8 mouse cellular contexts compared by ENCODE assay signal in the genomic region with DNA sequence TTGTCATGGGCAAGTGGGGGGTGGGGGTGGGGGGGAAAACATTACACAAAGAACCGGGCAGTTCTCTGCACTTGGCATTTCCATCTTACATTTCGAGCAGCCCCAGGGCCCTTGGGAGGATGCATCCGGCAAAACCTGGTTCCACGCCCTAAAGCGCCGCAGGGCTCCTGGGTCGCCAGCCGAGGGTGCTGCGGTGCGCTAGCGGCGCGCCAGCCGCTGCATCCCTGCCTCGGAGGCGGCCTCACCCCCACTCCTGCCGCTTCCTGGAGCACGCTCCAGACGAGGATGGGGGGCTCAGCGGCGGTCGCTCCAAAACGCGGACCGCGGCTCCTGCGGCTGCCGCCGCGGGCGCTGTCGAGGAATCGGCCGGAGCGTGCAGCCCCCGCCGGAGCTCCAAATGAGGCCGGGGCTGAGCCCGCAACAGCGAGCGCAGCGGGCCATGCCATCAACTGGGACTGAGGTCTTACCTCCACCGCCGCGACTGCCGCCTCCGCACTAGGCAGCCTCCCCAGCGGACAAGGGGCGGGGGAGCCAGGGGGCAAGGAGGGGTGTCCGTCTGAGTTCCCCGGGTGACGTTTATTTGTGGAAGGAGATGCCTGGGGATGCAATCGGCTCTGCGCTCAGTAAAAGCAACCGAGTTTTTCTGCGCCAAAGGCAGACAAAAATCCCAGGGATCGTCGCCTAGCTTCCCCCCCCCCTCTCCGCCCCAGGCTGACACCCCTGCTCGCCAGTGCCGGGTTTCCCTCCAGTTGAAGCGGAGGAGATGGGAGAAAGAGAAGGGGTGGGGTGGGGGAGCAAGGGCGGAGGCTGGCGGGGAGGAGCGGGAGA. TPM values are rescaled to one million over a fixed set of nuclear protein-coding genes. Genes with fewer than 3 reads are reported as not detected.
DNase-seq lines count a peak whose midpoint lies in the region; ATAC-seq and TF ChIP-seq lines count a peak whose summit lies in the region.

No protein-coding gene starts in this region.

- no peaks in the 10 kb centered on the region for H3K9me3 ChIP-seq in embryonic facial prominence, embryonic 14.5 days (ENCODE audit: control insufficient read depth, low read length)
- H3K9me3 ChIP-seq in heart, embryonic 13.5 days: no peaks in the 10 kb centered on the region
- no peaks in the 10 kb centered on the region for H3K9me3 ChIP-seq in kidney, postnatal 0 days (replicated peaks; ENCODE audit: low read length)
- no peaks in the 10 kb centered on the region for H3K9me3 ChIP-seq in liver, postnatal 0 days (ENCODE audit: low read length)

- H3K4me2 ChIP-seq in embryonic facial prominence, embryonic 14.5 days (ENCODE audit: low read depth, low read length): peak overlapping the region; percentile 99
- H3K4me2 ChIP-seq in heart, embryonic 13.5 days: peak overlapping the region; percentile 98
- peak overlapping the region; percentile 96 for H3K4me2 ChIP-seq in kidney, postnatal 0 days (ENCODE audit: low read length)
- H3K4me2 ChIP-seq in liver, postnatal 0 days (ENCODE audit: low read depth, low read length): peak overlapping the region; percentile 92

- no peak for TF ChIP-seq POLR2A in olfactory bulb, adult 2 months (IDR thresholded peaks at IDR 0.05; ENCODE audit: insufficient read depth, low read depth, low read length)

- no peaks in the 10 kb centered on the region for H3K36me3 ChIP-seq in embryonic facial prominence, embryonic 14.5 days (ENCODE audit: control insufficient read depth, insufficient read depth, low read length)
- peaks cover 14% of the 10 kb centered on the region for H3K36me3 ChIP-seq in heart, embryonic 13.5 days
- no peaks in the 10 kb centered on the region for H3K36me3 ChIP-seq in kidney, postnatal 0 days (ENCODE audit: insufficient read depth, low read length)
- H3K36me3 ChIP-seq in liver, postnatal 0 days (replicated peaks; ENCODE audit: insufficient read depth, low read length): peaks cover 4% of the 10 kb centered on the region

- peak; percentile 69 for DNase-seq in adrenal gland, postnatal 10 days
- peak; percentile 70 for DNase-seq in embryonic facial prominence, embryonic 14.5 days (ENCODE audit: low spot score)
- peak; percentile 75 for DNase-seq in kidney, postnatal 0 days (ENCODE audit: low spot score)
- DNase-seq in liver, postnatal 0 days: peak; percentile 60
- DNase-seq in thymus, postnatal 25 days: peak; percentile 45

- peak overlapping the region; percentile 79 for H3K9ac ChIP-seq in embryonic facial prominence, embryonic 14.5 days (ENCODE audit: low read depth, low read length)
- H3K9ac ChIP-seq in heart, embryonic 13.5 days: peak overlapping the region; percentile 92
- peak overlapping the region; percentile 87 for H3K9ac ChIP-seq in kidney, postnatal 0 days (ENCODE audit: low read depth, low read length)
- H3K9ac ChIP-seq in liver, postnatal 0 days (replicated peaks): peak overlapping the region; percentile 82

- peaks cover 3% of the 10 kb centered on the region; the same call in 1 of the 2 replicates for H3K27me3 ChIP-seq in embryonic facial prominence, embryonic 14.5 days (replicated peaks; ENCODE audit: control insufficient read depth, insufficient read depth, low read length)
- H3K27me3 ChIP-seq in heart, embryonic 13.5 days (replicated peaks): peaks cover 12% of the 10 kb centered on the region; the same call in 1 of the 2 replicates
- H3K27me3 ChIP-seq in kidney, postnatal 0 days (ENCODE audit: insufficient read depth, low read length): no peaks in the 10 kb centered on the region
- H3K27me3 ChIP-seq in liver, postnatal 0 days (ENCODE audit: insufficient read depth, low read length): peaks cover 25% of the 10 kb centered on the region

- TF ChIP-seq EP300 in liver, postnatal 0 days (IDR thresholded peaks at IDR 0.05; ENCODE audit: low read depth): no peak

- peak overlapping the region; percentile 83 for H3K4me3 ChIP-seq in embryonic facial prominence, embryonic 14.5 days (ENCODE audit: low read depth, low read length)
- peak overlapping the region; percentile 87 for H3K4me3 ChIP-seq in heart, embryonic 13.5 days
- H3K4me3 ChIP-seq in kidney, postnatal 0 days (replicated peaks; ENCODE audit: low read depth, low read length): peak overlapping the region; percentile 86
- peak overlapping the region; percentile 87 for H3K4me3 ChIP-seq in liver, postnatal 0 days (ENCODE audit: low read depth, low read length)
- peak overlapping the region; percentile 90 for H3K4me3 ChIP-seq in olfactory bulb, adult 2 months (ENCODE audit: insufficient read depth, low read depth, low read length)

- 0% methylated on average over 36 of the region's 65 CpGs for WGBS in embryonic facial prominence, embryonic 14.5 days
- WGBS in heart, embryonic 13.5 days: under 1% methylated on average over 65 of the region's 65 CpGs
- under 1% methylated on average over 65 of the region's 65 CpGs for WGBS in kidney, postnatal 0 days
- WGBS in liver, postnatal 0 days (ENCODE audit: insufficient replicate concordance): under 1% methylated on average over 62 of the region's 65 CpGs
- WGBS in olfactory bulb, adult 2 months: under 1% methylated on average over 65 of the region's 65 CpGs

- peaks cover 4% of the 10 kb centered on the region for H3K4me1 ChIP-seq in embryonic facial prominence, embryonic 14.5 days (ENCODE audit: control insufficient read depth, insufficient read depth, low read length)
- peaks cover 26% of the 10 kb centered on the region for H3K4me1 ChIP-seq in heart, embryonic 13.5 days
- 0 out of 2 replicates have a peak, but pooled peaks cover 4% of the 10 kb centered on the region for H3K4me1 ChIP-seq in kidney, postnatal 0 days (replicated peaks; ENCODE audit: insufficient read depth, low read length)
- peaks cover 9% of the 10 kb centered on the region; the same call in 1 of the 2 replicates for H3K4me1 ChIP-seq in liver, postnatal 0 days (ENCODE audit: insufficient read depth)
- peaks cover 12% of the 10 kb centered on the region for H3K4me1 ChIP-seq in olfactory bulb, adult 2 months (ENCODE audit: control insufficient read depth, insufficient read depth, low read length)

- peak overlapping the region; percentile 89 for H3K27ac ChIP-seq in embryonic facial prominence, embryonic 14.5 days (replicated peaks; ENCODE audit: low read depth, low read length)
- peak overlapping the region; percentile 92 for H3K27ac ChIP-seq in heart, embryonic 13.5 days (replicated peaks)
- peak overlapping the region; percentile 97 for H3K27ac ChIP-seq in kidney, postnatal 0 days
- peak overlapping the region; percentile 90 for H3K27ac ChIP-seq in liver, postnatal 0 days (ENCODE audit: low read depth)
- peak overlapping the region; percentile 27 for H3K27ac ChIP-seq in olfactory bulb, adult 2 months (ENCODE audit: insufficient read depth, low read depth, low read length)

- TF ChIP-seq CTCF in kidney, postnatal 0 days (IDR thresholded peaks at IDR 0.05; ENCODE audit: low read depth): peak; percentile 12; the same call in 1 of the 2 replicates
- 0 out of 2 replicates have a peak, but pooled peaks have one; percentile 10 for TF ChIP-seq CTCF in liver, postnatal 0 days (IDR thresholded peaks at IDR 0.05; ENCODE audit: low read depth)
- no peak for TF ChIP-seq CTCF in olfactory bulb, adult 2 months (IDR thresholded peaks at IDR 0.05; ENCODE audit: insufficient read depth, low read depth, low read length)

- ATAC-seq in CD4-positive, CD25-positive, alpha-beta regulatory T cell, adult 4 months: peak; percentile 40
- ATAC-seq in embryonic facial prominence, embryonic 14.5 days (ENCODE audit: low read depth): peak; percentile 31
- ATAC-seq in heart, embryonic 13.5 days (ENCODE audit: extremely low read depth, insufficient number of reproducible peaks, low FRiP score, low TSS enrichment): no peak
- ATAC-seq in kidney, postnatal 0 days (replicated peaks; ENCODE audit: low FRiP score, low read depth): 0 out of 2 replicates have a peak, but pooled peaks have one; percentile 6
- ATAC-seq in liver, postnatal 0 days: no peak

RNA-seq across cellular contexts. Expression of a gene that starts 1.2 kb away (rescaled TPM):
- polyA plus RNA-seq in CD4-positive, CD25-positive, alpha-beta regulatory T cell, adult 4 months (2017; shearing (Covaris generic)): 10 to 100 TPM; 37.5 to 40.4 TPM
- total RNA-seq in adrenal gland, postnatal 10 days (2021): 10 to 100 TPM; 30.0 to 34.1 TPM
- 58.2 and 64.0 TPM in 2 replicates for polyA plus RNA-seq in embryonic facial prominence, embryonic 14.5 days (2014; fragmentation: Nextera tagmentation; extraction: Ambion mirVana)
- 43.6 and 45.2 TPM in 2 replicates for polyA plus RNA-seq in heart, embryonic 13.5 days (2015; fragmentation: Nextera tagmentation; extraction: Ambion mirVana)
- 122 and 124 TPM in 2 replicates for polyA plus RNA-seq in kidney, postnatal 0 days (2015; fragmentation: Nextera tagmentation; extraction: Ambion mirVana)
- 67.1 and 86.5 TPM in 2 replicates for polyA plus RNA-seq in liver, postnatal 0 days (2015; fragmentation: Nextera tagmentation; extraction: Ambion mirVana)
- polyA plus RNA-seq in olfactory bulb, adult 2 months (2012; ENCODE audit: insufficient read depth, insufficient read length, low replicate concordance, missing spikeins): not detected in 2 replicates

Comparison
In these comparisons a context has a peak if more than half of its experiments do, and no peak if none do; other contexts are left out.
1. ATAC-seq: peak in CD4-positive, CD25-positive, alpha-beta regulatory T cell, adult 4 months (single experiment), embryonic facial prominence, embryonic 14.5 days (single experiment) and kidney, postnatal 0 days (single experiment); none in heart, embryonic 13.5 days (single experiment) and liver, postnatal 0 days (single experiment).
2. H3K27ac ChIP-seq: peak in every context shown above with its lines; median percentile 97 in kidney, postnatal 0 days; 92 in heart, embryonic 13.5 days; 90 in liver, postnatal 0 days; 89 in embryonic facial prominence, embryonic 14.5 days; 27 in olfactory bulb, adult 2 months.
3. RNA of a gene that starts 1.2 kb away (polyA plus RNA-seq): 122 to 124 TPM in kidney, postnatal 0 days, 67.1 to 86.5 TPM in liver, postnatal 0 days, 58.2 to 64.0 TPM in embryonic facial prominence, embryonic 14.5 days, 43.6 to 45.2 TPM in heart, embryonic 13.5 days and 37.5 to 40.4 TPM in CD4-positive, CD25-positive, alpha-beta regulatory T cell, adult 4 months; not detected in olfactory bulb, adult 2 months; every median in the first group is over 10 times any median in the second.
4. Peak in every context shown above with its lines, with median percentiles within 50 percentile points of each other: DNase-seq, H3K4me2 ChIP-seq, H3K4me3 ChIP-seq and H3K9ac ChIP-seq.